Mouse (Mus musculus): ENCODE data around the gene Apip. TPM values are rescaled to one million over a fixed set of nuclear protein-coding genes. Genes with fewer than 3 reads are reported as not detected.

Gene Apip
- polyA plus RNA-seq, 1 experiment: 24.4 TPM

DNA sequence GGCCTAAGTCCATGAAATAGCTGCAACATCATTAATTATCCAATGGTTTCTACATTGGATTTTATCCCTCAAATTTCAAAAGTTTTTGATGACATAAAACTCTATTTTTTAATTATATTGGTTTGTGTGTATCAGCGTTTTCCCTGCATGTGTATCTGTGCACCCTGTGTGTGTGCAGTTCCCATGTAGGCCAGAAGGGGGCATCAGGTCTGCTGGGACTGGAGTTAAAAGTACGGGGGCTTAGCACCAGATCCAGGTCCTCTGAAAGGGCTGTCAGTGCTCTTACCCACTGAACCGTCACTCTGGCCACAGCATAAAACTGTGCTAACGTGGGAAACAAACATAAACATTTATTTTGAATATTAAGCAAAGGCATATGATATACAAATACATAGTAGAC lies 14.6 kb downstream of the Apip start:
- no peak overlapping the region for H3K4me3 ChIP-seq (ENCODE audit: insufficient read depth, low read depth, low read length)
- 96% methylated on average over 4 of the region's 4 CpGs for WGBS
- H3K27me3 ChIP-seq (replicated peaks; ENCODE audit: control insufficient read depth, insufficient read depth, low read length): no peaks in the 10 kb centered on the region
- no peak for TF ChIP-seq POLR2A (IDR thresholded peaks at IDR 0.05; ENCODE audit: low read depth, low read length)
- TF ChIP-seq CTCF (conservative IDR thresholded peaks at IDR 0.05; ENCODE audit: insufficient read depth, insufficient read length, low read depth, low read length): peak; percentile 25; the same call in 1 of the 2 replicates
- peaks cover 2% of the 10 kb centered on the region; the same call in 1 of the 2 replicates for H3K36me3 ChIP-seq (ENCODE audit: control insufficient read depth, insufficient read depth, low read length)
- no peaks in the 10 kb centered on the region for H3K4me1 ChIP-seq (ENCODE audit: control insufficient read depth, insufficient read depth, low read length)
- no peak for DNase-seq
- H3K27ac ChIP-seq (ENCODE audit: insufficient read depth, low read depth, low read length): no peak overlapping the region

DNA sequence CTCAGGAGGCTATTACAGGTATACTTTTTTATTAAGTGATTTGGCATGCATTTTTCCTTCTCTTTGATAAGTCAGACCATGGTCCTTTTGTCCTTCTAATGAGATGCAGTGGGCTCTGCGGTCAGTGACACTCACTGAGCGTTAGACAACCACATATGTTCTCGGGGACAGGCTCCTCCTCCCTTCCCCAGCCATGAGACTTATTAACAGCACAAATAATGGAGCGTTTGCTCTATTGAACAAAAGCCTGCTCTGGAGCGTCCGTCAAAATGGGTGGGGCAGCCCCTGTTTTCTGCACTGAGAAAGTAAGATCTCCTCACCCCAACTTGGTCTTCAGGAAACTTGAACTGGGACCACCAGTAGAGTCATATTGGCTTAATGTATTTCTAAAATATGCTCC lies 16.0 kb downstream of the Apip start:
- H3K4me1 ChIP-seq (ENCODE audit: control insufficient read depth, insufficient read depth, low read length): no peaks in the 10 kb centered on the region
- H3K27ac ChIP-seq (ENCODE audit: insufficient read depth, low read depth, low read length): no peak overlapping the region
- WGBS: 83% methylated on average over 6 of the region's 6 CpGs
- TF ChIP-seq POLR2A (IDR thresholded peaks at IDR 0.05; ENCODE audit: low read depth, low read length) (no peak), CTCF (conservative IDR thresholded peaks at IDR 0.05; ENCODE audit: insufficient read depth, insufficient read length, low read depth, low read length) (no peak)
- H3K27me3 ChIP-seq (replicated peaks; ENCODE audit: control insufficient read depth, insufficient read depth, low read length): no peaks in the 10 kb centered on the region
- no peak for DNase-seq
- H3K4me3 ChIP-seq (ENCODE audit: insufficient read depth, low read depth, low read length): no peak overlapping the region
- H3K36me3 ChIP-seq (ENCODE audit: control insufficient read depth, insufficient read depth, low read length): peaks cover 2% of the 10 kb centered on the region; the same call in 1 of the 2 replicates

DNA sequence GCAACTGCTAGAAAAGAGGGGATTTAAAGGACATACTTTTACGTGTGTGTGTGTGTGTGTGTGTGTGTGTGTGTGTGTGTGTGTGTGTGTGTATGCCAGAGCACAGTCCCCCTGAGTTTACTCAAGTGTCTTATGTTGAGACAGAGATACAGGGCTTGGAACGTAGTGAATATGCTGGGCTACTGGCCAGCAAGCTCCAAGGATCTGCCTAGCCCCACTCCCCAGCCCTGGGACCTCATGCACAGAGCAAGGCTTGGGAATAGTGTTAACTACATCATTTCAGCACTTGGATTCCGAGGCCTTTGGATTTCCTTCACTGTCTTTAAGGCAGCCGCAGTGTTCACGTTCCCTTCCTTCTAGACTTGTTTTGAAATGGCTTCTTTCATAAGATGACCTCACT lies 29.1 kb downstream of the Apip start:
- 76% methylated on average over 5 of the region's 5 CpGs for WGBS
- H3K27ac ChIP-seq (ENCODE audit: insufficient read depth, low read depth, low read length): no peak overlapping the region

DNA sequence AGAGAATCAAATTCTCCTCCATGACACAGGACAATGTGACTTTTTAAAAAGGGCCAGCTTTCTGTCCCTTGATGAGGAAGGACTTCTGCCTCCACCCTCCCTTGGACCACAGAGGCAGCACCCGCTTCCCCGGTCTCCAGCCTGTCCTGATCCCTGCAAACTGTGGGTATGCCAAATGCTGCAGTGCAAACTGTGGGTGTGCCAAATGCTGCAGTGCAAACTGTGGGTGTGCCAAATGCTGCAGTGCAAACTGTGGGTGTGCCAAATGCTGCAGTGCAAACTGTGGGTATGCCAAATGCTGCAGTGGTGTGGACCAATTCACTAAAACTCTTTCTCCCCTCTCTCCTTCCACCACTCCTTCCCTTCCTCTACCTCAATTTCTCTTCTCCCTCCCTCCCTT lies 32.7 kb downstream of the Apip start:
- no peaks in the 10 kb centered on the region for H3K4me1 ChIP-seq (ENCODE audit: control insufficient read depth, insufficient read depth, low read length)
- TF ChIP-seq POLR2A (IDR thresholded peaks at IDR 0.05; ENCODE audit: low read depth, low read length) (no peak), CTCF (conservative IDR thresholded peaks at IDR 0.05; ENCODE audit: insufficient read depth, insufficient read length, low read depth, low read length) (no peak)
- no peak for DNase-seq

More for the DNA sequence above, 29.1 kb downstream of the Apip start:
- Histone ChIP-seq H3K4me1 (ENCODE audit: control insufficient read depth, insufficient read depth, low read length) (no peaks in the 10 kb centered on the region), H3K27me3 (replicated peaks; ENCODE audit: control insufficient read depth, insufficient read depth, low read length) (no peaks in the 10 kb centered on the region), H3K36me3 (ENCODE audit: control insufficient read depth, insufficient read depth, low read length) (no peaks in the 10 kb centered on the region), H3K4me3 (ENCODE audit: insufficient read depth, low read depth, low read length) (no peak overlapping the region)
- TF ChIP-seq CTCF (conservative IDR thresholded peaks at IDR 0.05; ENCODE audit: insufficient read depth, insufficient read length, low read depth, low read length) (no peak), POLR2A (IDR thresholded peaks at IDR 0.05; ENCODE audit: low read depth, low read length) (no peak)
- DNase-seq: no peak

DNA sequence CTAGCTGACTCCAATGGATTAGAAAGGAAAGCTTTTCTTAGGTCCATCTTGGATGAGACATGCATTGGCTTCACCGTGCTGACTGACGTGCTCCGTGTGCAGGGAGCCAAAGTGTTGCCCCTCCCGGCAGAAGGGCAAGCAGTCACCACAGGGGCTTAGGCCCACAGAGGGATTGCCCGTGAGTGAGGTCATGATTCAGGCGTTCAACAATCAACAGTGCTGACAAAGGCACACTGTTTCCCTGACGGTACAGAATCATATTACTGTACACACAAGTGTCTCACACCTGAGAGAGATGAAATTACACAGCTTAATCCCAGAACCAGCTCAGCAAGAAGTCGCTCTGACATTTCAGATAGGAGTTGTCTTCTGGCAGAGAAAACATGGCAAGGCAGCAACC lies 38.2 kb downstream of the Apip start:
- DNase-seq: no peak
- TF ChIP-seq POLR2A (IDR thresholded peaks at IDR 0.05; ENCODE audit: low read depth, low read length): no peak
- TF ChIP-seq CTCF (conservative IDR thresholded peaks at IDR 0.05; ENCODE audit: insufficient read depth, insufficient read length, low read depth, low read length): no peak
- Histone ChIP-seq H3K36me3 (ENCODE audit: control insufficient read depth, insufficient read depth, low read length) (no peaks in the 10 kb centered on the region), H3K4me1 (ENCODE audit: control insufficient read depth, insufficient read depth, low read length) (no peaks in the 10 kb centered on the region), H3K4me3 (ENCODE audit: insufficient read depth, low read depth, low read length) (no peak overlapping the region), H3K27me3 (replicated peaks; ENCODE audit: control insufficient read depth, insufficient read depth, low read length) (no peaks in the 10 kb centered on the region), H3K27ac (ENCODE audit: insufficient read depth, low read depth, low read length) (no peak overlapping the region)
- 61% methylated on average over 8 of the region's 8 CpGs for WGBS

More for the DNA sequence above, 32.7 kb downstream of the Apip start:
- H3K36me3 ChIP-seq (ENCODE audit: control insufficient read depth, insufficient read depth, low read length): no peaks in the 10 kb centered on the region
- H3K4me3 ChIP-seq (ENCODE audit: insufficient read depth, low read depth, low read length): no peak overlapping the region
- H3K27me3 ChIP-seq (replicated peaks; ENCODE audit: control insufficient read depth, insufficient read depth, low read length): no peaks in the 10 kb centered on the region
- WGBS: 90% methylated on average over 2 of the region's 2 CpGs
- H3K27ac ChIP-seq (ENCODE audit: insufficient read depth, low read depth, low read length): no peak overlapping the region

DNA sequence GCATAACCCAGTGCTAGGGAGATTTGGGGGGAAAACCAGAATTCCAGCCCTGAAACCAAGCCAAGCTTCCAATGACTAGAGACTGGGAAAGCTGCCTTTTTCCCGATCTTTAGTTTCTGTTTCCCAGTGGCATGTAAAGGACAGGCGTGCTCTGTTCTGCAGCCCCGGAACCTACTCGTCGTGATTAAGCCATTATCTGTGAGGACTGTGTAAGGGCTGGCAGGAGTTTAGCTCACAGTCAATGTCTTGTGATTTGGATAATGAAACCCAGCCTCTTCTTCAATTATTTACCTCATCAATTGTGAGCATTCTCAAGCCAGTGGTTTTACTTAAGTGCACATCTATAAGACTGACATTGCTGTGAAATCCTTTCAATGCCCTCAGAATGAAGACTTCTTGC lies 43.7 kb downstream of the Apip start:
- no peak overlapping the region for H3K4me3 ChIP-seq (ENCODE audit: insufficient read depth, low read depth, low read length)
- H3K36me3 ChIP-seq (ENCODE audit: control insufficient read depth, insufficient read depth, low read length): no peaks in the 10 kb centered on the region
- H3K4me1 ChIP-seq (ENCODE audit: control insufficient read depth, insufficient read depth, low read length): no peaks in the 10 kb centered on the region
- TF ChIP-seq CTCF (conservative IDR thresholded peaks at IDR 0.05; ENCODE audit: insufficient read depth, insufficient read length, low read depth, low read length) (no peak), POLR2A (IDR thresholded peaks at IDR 0.05; ENCODE audit: low read depth, low read length) (no peak)
- no peak overlapping the region for H3K27ac ChIP-seq (ENCODE audit: insufficient read depth, low read depth, low read length)
- 80% methylated on average over 5 of the region's 5 CpGs for WGBS
- H3K27me3 ChIP-seq (replicated peaks; ENCODE audit: control insufficient read depth, insufficient read depth, low read length): no peaks in the 10 kb centered on the region
- DNase-seq: no peak

DNA sequence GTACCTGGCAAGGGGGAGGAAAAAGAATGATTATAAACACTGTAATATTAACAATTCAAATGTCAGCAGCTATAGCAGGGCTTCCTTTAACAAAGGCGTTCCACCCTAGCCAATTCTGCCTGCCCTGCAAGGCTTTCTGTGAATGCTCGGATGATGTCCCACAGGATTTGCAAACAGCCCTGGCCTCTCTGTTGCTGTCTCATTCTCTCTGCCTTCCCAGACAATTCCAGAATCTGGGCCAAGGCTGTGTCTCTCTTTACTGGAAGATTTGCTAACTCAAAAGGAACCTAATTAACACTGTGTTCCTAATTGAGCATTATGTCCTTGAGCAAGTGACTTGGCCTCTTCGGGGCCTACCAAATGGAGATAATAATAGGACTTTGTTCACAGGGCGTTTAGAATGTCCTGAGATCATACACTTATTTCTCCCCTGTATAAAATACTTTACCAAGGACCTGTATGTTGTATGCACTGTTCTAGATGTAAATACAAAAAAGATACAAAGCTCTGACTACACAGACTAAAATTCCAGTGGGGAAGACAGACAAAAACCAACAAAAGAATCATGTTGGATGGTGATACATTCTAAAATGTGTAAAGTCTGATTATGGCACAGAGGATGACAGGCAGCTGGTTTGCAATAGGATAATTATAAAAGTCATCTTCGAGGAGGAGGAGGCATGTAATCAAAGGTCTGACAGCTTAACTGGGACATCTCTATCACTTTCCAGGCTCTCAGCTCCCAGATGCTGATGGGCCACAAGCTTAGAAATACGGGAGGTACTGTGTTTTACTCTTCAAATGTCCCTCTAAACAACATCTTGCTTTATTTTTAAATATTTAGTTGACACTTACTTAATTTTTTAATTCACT lies 45.1 kb downstream of the Apip start:
- WGBS: 55% methylated on average over 6 of the region's 6 CpGs
- DNase-seq: peak; percentile 12
- no peaks in the 10 kb centered on the region for H3K27me3 ChIP-seq (replicated peaks; ENCODE audit: control insufficient read depth, insufficient read depth, low read length)

More for the DNA sequence above, 45.1 kb downstream of the Apip start:
- no peak overlapping the region for H3K4me3 ChIP-seq (ENCODE audit: insufficient read depth, low read depth, low read length)
- H3K4me1 ChIP-seq (ENCODE audit: control insufficient read depth, insufficient read depth, low read length): no peaks in the 10 kb centered on the region
- TF ChIP-seq POLR2A (IDR thresholded peaks at IDR 0.05; ENCODE audit: low read depth, low read length) (no peak), CTCF (conservative IDR thresholded peaks at IDR 0.05; ENCODE audit: insufficient read depth, insufficient read length, low read depth, low read length) (no peak)
- H3K36me3 ChIP-seq (ENCODE audit: control insufficient read depth, insufficient read depth, low read length): no peaks in the 10 kb centered on the region
- no peak overlapping the region for H3K27ac ChIP-seq (ENCODE audit: insufficient read depth, low read depth, low read length)

Measured in kidney, adult 2 months (tissue).